10 mouse cellular contexts compared by ENCODE assay signal in the genomic region with DNA sequence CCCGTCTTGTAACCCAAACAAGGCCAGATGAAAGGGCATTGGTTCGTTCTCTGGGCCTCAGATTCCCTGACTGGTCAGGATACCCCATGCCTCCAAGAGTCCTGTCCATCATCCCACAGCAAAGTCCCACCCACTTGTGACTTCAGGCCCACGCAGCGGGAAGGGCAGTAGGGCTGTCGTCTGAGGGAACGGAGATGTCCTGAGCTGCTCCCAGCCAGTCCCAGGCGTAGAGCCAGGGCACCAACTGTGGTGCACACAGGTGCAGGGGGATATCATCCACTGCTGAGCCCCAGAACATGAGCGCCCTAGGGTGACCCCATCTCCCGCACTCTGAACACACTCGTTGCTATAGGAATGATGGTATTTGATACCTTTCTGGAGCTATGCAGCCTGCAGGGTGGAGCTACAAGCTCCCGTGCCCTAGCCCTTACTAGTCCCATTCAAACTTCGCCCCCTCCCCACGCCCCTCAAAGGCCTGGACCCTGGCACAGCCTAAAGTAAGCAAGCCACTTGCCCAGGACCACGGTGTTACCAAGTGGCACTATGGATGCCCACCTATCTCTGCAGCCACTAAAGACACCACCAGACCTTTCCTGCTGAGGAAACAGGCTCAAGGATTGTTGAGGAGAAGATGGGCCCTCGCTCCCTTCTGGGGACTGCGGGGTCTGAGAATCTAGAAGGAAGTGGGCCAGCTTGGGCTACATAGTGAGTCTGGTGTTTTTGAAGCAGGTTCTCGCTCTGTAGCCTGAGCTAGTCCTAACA. TPM values are rescaled to one million over a fixed set of nuclear protein-coding genes. Genes with fewer than 3 reads are reported as not detected.
DNase-seq lines count a peak whose midpoint lies in the region; ATAC-seq lines count a peak whose summit lies in the region.
"Had no signal": no experiment of that assay in that cellular context is flagged by ENCODE, and none has a peak within 500 bp of the region (broad histone marks: within the 10 kb centered on the region; RNA-seq: fewer than 3 reads in every experiment).

No protein-coding gene starts in this region.

- WGBS in heart, embryonic 10.5 days, result 63% methylated on average over 17 of the region's 17 CpGs
- WGBS in forebrain, embryonic 10.5 days, result 66% methylated on average over 17 of the region's 17 CpGs
- WGBS in hindbrain, embryonic 16.5 days, result 65% methylated on average over 17 of the region's 17 CpGs
- WGBS in midbrain, embryonic 14.5 days, result 70% methylated on average over 17 of the region's 17 CpGs

- DNase-seq in heart, embryonic 10.5 days (ENCODE audit: low spot score), result no peak
- DNase-seq in heart, postnatal 4 days, result no peak
- no peak for DNase-seq in ES-E14 (ENCODE audit: low read depth, low spot score)
- DNase-seq in forebrain, embryonic 10.5 days (ENCODE audit: extremely low spot score, low spot score), result no peak
- DNase-seq in midbrain, embryonic 14.5 days, result no peak
- no peak for DNase-seq in right cerebral cortex, postnatal 36 days (ENCODE audit: low spot score in 2 of 2)
- DNase-seq: right cerebral cortex, postnatal 4 days had no signal

- no peak for ATAC-seq in hindbrain, embryonic 16.5 days
- ATAC-seq in CD4-positive, CD25-positive, alpha-beta regulatory T cell, adult 4 months, result no peak
- no peak for ATAC-seq in midbrain, embryonic 14.5 days (ENCODE audit: low FRiP score, low TSS enrichment)

- H3K4me2 ChIP-seq in hindbrain, embryonic 16.5 days (ENCODE audit: low read length), result no peak overlapping the region
- no peak overlapping the region for H3K4me2 ChIP-seq in midbrain, embryonic 14.5 days (ENCODE audit: low read length)

- in situ Hi-C loops in ES-E14 (cut with MboI; ENCODE audit: low sequenced_read_pairs in 2 of 2, unreplicated experiment in 2 of 2), result no loop called here

- peaks cover 9% of the 10 kb centered on the region; the same call in 1 of the 2 replicates for H3K36me3 ChIP-seq in heart, embryonic 10.5 days
- H3K36me3 ChIP-seq in ES-E14 (ENCODE audit: control insufficient read depth, insufficient read depth, low read length, poor library complexity, severe bottlenecking), result peaks cover 5% of the 10 kb centered on the region; the same call in 1 of the 2 replicates
- H3K36me3 ChIP-seq in forebrain, embryonic 10.5 days (replicated peaks), result no peaks in the 10 kb centered on the region
- 0 out of 2 replicates have a peak, but pooled peaks cover 4% of the 10 kb centered on the region for H3K36me3 ChIP-seq in hindbrain, embryonic 16.5 days (ENCODE audit: control insufficient read depth, insufficient read depth, low read length)
- 0 out of 2 replicates have a peak, but pooled peaks cover 2% of the 10 kb centered on the region for H3K36me3 ChIP-seq in midbrain, embryonic 14.5 days (ENCODE audit: control insufficient read depth, insufficient read depth, low read length)

- H3K4me3 ChIP-seq in heart, embryonic 10.5 days, result no peak overlapping the region
- no peak overlapping the region for H3K4me3 ChIP-seq in ES-E14 (ENCODE audit: insufficient read depth in 1 of 2, low read depth in 1 of 2, low read length in 2 of 2, poor library complexity in 1 of 2, severe bottlenecking in 1 of 2)
- peak overlapping the region; percentile 57; the same call in 1 of the 2 replicates for H3K4me3 ChIP-seq in forebrain, embryonic 10.5 days
- H3K4me3 ChIP-seq in hindbrain, embryonic 16.5 days (ENCODE audit: low read length), result no peak overlapping the region
- no peak overlapping the region for H3K4me3 ChIP-seq in midbrain, embryonic 14.5 days (replicated peaks; ENCODE audit: low read depth, low read length)

- peak overlapping the region; percentile 86; the same call in 1 of the 2 replicates for H3K27ac ChIP-seq in heart, embryonic 10.5 days
- no peak overlapping the region for H3K27ac ChIP-seq in ES-E14 (ENCODE audit: insufficient read depth, low read depth, low read length, poor library complexity, severe bottlenecking)
- H3K27ac ChIP-seq in forebrain, embryonic 10.5 days, result peak overlapping the region; percentile 89
- H3K27ac ChIP-seq in hindbrain, embryonic 16.5 days (ENCODE audit: low read depth, low read length), result peak overlapping the region; percentile 20
- no peak overlapping the region for H3K27ac ChIP-seq in midbrain, embryonic 14.5 days (replicated peaks; ENCODE audit: low read depth, low read length)

- H3K27me3 ChIP-seq in heart, embryonic 10.5 days (ENCODE audit: insufficient read depth, poor library complexity, severe bottlenecking), result peaks cover 31% of the 10 kb centered on the region
- H3K27me3 ChIP-seq in forebrain, embryonic 10.5 days (ENCODE audit: poor library complexity, severe bottlenecking), result peaks cover 37% of the 10 kb centered on the region
- H3K27me3 ChIP-seq in hindbrain, embryonic 16.5 days (replicated peaks; ENCODE audit: control insufficient read depth, insufficient read depth, low read length), result no peaks in the 10 kb centered on the region
- H3K27me3 ChIP-seq in midbrain, embryonic 14.5 days (ENCODE audit: control insufficient read depth, insufficient read depth, low read length), result no peaks in the 10 kb centered on the region

- peaks cover 94% of the 10 kb centered on the region for H3K4me1 ChIP-seq in heart, embryonic 10.5 days
- peaks cover 8 to 78% of the 10 kb centered on the region in 2 experiments for H3K4me1 ChIP-seq in ES-E14 (ENCODE audit: control insufficient read depth in 2 of 2, insufficient read depth in 2 of 2, low read length in 2 of 2, poor library complexity in 1 of 2)
- peaks cover 91% of the 10 kb centered on the region for H3K4me1 ChIP-seq in forebrain, embryonic 10.5 days
- peaks cover 59% of the 10 kb centered on the region for H3K4me1 ChIP-seq in hindbrain, embryonic 16.5 days (ENCODE audit: control insufficient read depth, insufficient read depth, low read depth, low read length)
- peaks cover 28% of the 10 kb centered on the region for H3K4me1 ChIP-seq in midbrain, embryonic 14.5 days (ENCODE audit: control insufficient read depth, insufficient read depth, low read length)

- H3K9me3 ChIP-seq in heart, embryonic 10.5 days, result no peaks in the 10 kb centered on the region
- no peaks in the 10 kb centered on the region for H3K9me3 ChIP-seq in ES-E14 (ENCODE audit: control insufficient read depth, insufficient read depth, low read depth, low read length)
- H3K9me3 ChIP-seq in forebrain, embryonic 10.5 days, result no peaks in the 10 kb centered on the region
- H3K9me3 ChIP-seq in hindbrain, embryonic 16.5 days (ENCODE audit: control insufficient read depth, low read length), result no peaks in the 10 kb centered on the region
- H3K9me3 ChIP-seq in midbrain, embryonic 14.5 days (ENCODE audit: control insufficient read depth, low read length), result no peaks in the 10 kb centered on the region
- H3K9me3 ChIP-seq: G1E had no signal

- H3K9ac ChIP-seq in ES-E14 (ENCODE audit: insufficient read depth, low read depth, low read length, poor library complexity, severe bottlenecking), result 0 out of 2 replicates have a peak overlapping the region, but pooled peaks have one; percentile 4
- H3K9ac ChIP-seq in hindbrain, embryonic 16.5 days (ENCODE audit: low read depth, low read length), result 0 out of 2 replicates have a peak overlapping the region, but pooled peaks have one; percentile 28
- H3K9ac ChIP-seq in midbrain, embryonic 14.5 days (replicated peaks; ENCODE audit: low read length), result no peak overlapping the region

RNA-seq across cellular contexts. Expression of gene Smim24, which starts 22.9 kb away (rescaled TPM):
- 3.4 and 4.0 TPM in 2 replicates for polyA plus RNA-seq in heart, embryonic 10.5 days (2016; fragmentation: Nextera tagmentation; extraction: Ambion mirVana)
- 1 to 10 TPM; 1.9 to 2.4 TPM for total RNA-seq in heart, postnatal 4 days (2021)
- 1.7 TPM in 2 replicates for total RNA-seq in ES-E14 (2012; rRNA removed)
- polyA plus RNA-seq in forebrain, embryonic 10.5 days (2016; fragmentation: Nextera tagmentation; extraction: Ambion mirVana), result 1.6 and 1.9 TPM in 2 replicates
- polyA plus RNA-seq in hindbrain, embryonic 16.5 days (2015; fragmentation: Nextera tagmentation; extraction: Ambion mirVana), result 1.6 and 2.3 TPM in 2 replicates
- polyA plus RNA-seq in CD4-positive, CD25-positive, alpha-beta regulatory T cell, adult 4 months (2017; shearing (Covaris generic)), result 10 to 100 TPM in 1 of 2 experiments, 1 to 10 TPM in 1; 9.0 to 10.8 TPM
- 1.0 and 1.2 TPM in 2 replicates for polyA plus RNA-seq in midbrain, embryonic 14.5 days (2014; fragmentation: Nextera tagmentation; extraction: Ambion mirVana)

RNA-seq across cellular contexts. Expression of gene Gm48552, which starts 26.9 kb away (rescaled TPM):
- 1.1 and 1.7 TPM in 2 replicates for polyA plus RNA-seq in heart, embryonic 10.5 days (2016; fragmentation: Nextera tagmentation; extraction: Ambion mirVana)
- total RNA-seq in heart, postnatal 4 days (2021), result under 1 TPM; 0.72 to 0.98 TPM
- total RNA-seq in ES-E14 (2012; rRNA removed), result 2.5 and 2.7 TPM in 2 replicates
- 0.78 and 1.4 TPM in 2 replicates for polyA plus RNA-seq in forebrain, embryonic 10.5 days (2016; fragmentation: Nextera tagmentation; extraction: Ambion mirVana)
- polyA plus RNA-seq in hindbrain, embryonic 16.5 days (2015; fragmentation: Nextera tagmentation; extraction: Ambion mirVana), result 1.5 and 2.2 TPM in 2 replicates
- 1 to 10 TPM in 1 of 2 experiments, under 1 TPM in 1; 0.71 to 2.3 TPM for polyA plus RNA-seq in CD4-positive, CD25-positive, alpha-beta regulatory T cell, adult 4 months (2017; shearing (Covaris generic))
- polyA plus RNA-seq in midbrain, embryonic 14.5 days (2014; fragmentation: Nextera tagmentation; extraction: Ambion mirVana), result 1.3 and 2.9 TPM in 2 replicates

RNA-seq across cellular contexts. Expression of gene Gm48551, which starts 31.5 kb away (rescaled TPM):
- 2.2 and 3.1 TPM in 2 replicates for polyA plus RNA-seq in heart, embryonic 10.5 days (2016; fragmentation: Nextera tagmentation; extraction: Ambion mirVana)
- total RNA-seq in heart, postnatal 4 days (2021), result under 1 TPM; 0.55 to 0.70 TPM
- total RNA-seq in ES-E14 (2012; rRNA removed), result 1.1 and 1.8 TPM in 2 replicates
- 2.6 and 3.1 TPM in 2 replicates for polyA plus RNA-seq in forebrain, embryonic 10.5 days (2016; fragmentation: Nextera tagmentation; extraction: Ambion mirVana)
- polyA plus RNA-seq in hindbrain, embryonic 16.5 days (2015; fragmentation: Nextera tagmentation; extraction: Ambion mirVana), result 7.9 and 9.4 TPM in 2 replicates
- polyA plus RNA-seq in CD4-positive, CD25-positive, alpha-beta regulatory T cell, adult 4 months (2017; shearing (Covaris generic)), result 1 to 10 TPM; 2.2 to 3.7 TPM
- 4.5 and 8.2 TPM in 2 replicates for polyA plus RNA-seq in midbrain, embryonic 14.5 days (2014; fragmentation: Nextera tagmentation; extraction: Ambion mirVana)

RNA-seq across cellular contexts. Expression of gene Dohh, which starts 31.5 kb away (rescaled TPM):
- polyA plus RNA-seq in heart, embryonic 10.5 days (2016; fragmentation: Nextera tagmentation; extraction: Ambion mirVana), result 100 and 105 TPM in 2 replicates
- 10 to 100 TPM; 52.9 to 55.9 TPM for total RNA-seq in heart, postnatal 4 days (2021)
- total RNA-seq in ES-E14 (2012; rRNA removed), result 168 and 183 TPM in 2 replicates
- 96.8 and 97.9 TPM in 2 replicates for polyA plus RNA-seq in forebrain, embryonic 10.5 days (2016; fragmentation: Nextera tagmentation; extraction: Ambion mirVana)
- polyA plus RNA-seq in hindbrain, embryonic 16.5 days (2015; fragmentation: Nextera tagmentation; extraction: Ambion mirVana), result 99.8 and 108 TPM in 2 replicates
- polyA plus RNA-seq in CD4-positive, CD25-positive, alpha-beta regulatory T cell, adult 4 months (2017; shearing (Covaris generic)), result 10 to 100 TPM in 1 of 2 experiments, 1 to 10 TPM in 1; 9.4 to 13.9 TPM
- 59.5 and 79.6 TPM in 2 replicates for polyA plus RNA-seq in midbrain, embryonic 14.5 days (2014; fragmentation: Nextera tagmentation; extraction: Ambion mirVana)

RNA-seq across cellular contexts. Expression of gene Fzr1, which starts 37.4 kb away (rescaled TPM):
- 105 and 117 TPM in 2 replicates for polyA plus RNA-seq in heart, embryonic 10.5 days (2016; fragmentation: Nextera tagmentation; extraction: Ambion mirVana)
- 10 to 100 TPM; 55.4 to 56.8 TPM for total RNA-seq in heart, postnatal 4 days (2021)
- total RNA-seq in ES-E14 (2012; rRNA removed), result 63.0 and 94.5 TPM in 2 replicates
- polyA plus RNA-seq in forebrain, embryonic 10.5 days (2016; fragmentation: Nextera tagmentation; extraction: Ambion mirVana), result 135 and 139 TPM in 2 replicates
- 149 and 156 TPM in 2 replicates for polyA plus RNA-seq in hindbrain, embryonic 16.5 days (2015; fragmentation: Nextera tagmentation; extraction: Ambion mirVana)
- 10 to 100 TPM; 12.3 to 16.4 TPM for polyA plus RNA-seq in CD4-positive, CD25-positive, alpha-beta regulatory T cell, adult 4 months (2017; shearing (Covaris generic))
- polyA plus RNA-seq in midbrain, embryonic 14.5 days (2014; fragmentation: Nextera tagmentation; extraction: Ambion mirVana), result 122 and 146 TPM in 2 replicates

Comparison
In these comparisons a context has a peak if more than half of its experiments do, and no peak if none do; other contexts are left out.
1. H3K27ac ChIP-seq: peak in heart, embryonic 10.5 days (single experiment), forebrain, embryonic 10.5 days (single experiment) and hindbrain, embryonic 16.5 days (single experiment); none in ES-E14 (single experiment) and midbrain, embryonic 14.5 days (single experiment).